In the genomic region with DNA sequence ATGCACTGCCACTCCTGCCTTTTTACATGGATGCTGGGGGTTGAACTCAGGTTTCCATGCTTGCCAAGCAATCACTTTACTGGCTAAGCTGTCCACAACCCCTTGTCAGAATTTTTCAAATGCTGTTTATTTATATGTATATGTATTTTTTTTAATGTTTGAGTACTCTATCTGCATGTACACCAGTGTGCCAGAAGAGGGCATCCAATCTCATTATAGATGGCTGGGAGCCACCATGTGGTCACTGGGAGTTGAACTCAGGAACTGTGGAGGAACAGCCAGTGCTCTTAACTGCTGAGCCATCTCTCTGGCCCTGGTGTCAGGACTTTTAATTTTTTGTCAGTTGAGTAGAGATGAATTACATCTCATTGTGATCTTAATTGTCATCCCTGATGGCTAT, we compare ENCODE assay signal across 21 mouse cellular contexts. TPM values are rescaled to one million over a fixed set of nuclear protein-coding genes. Genes with fewer than 3 reads are reported as not detected.
DNase-seq lines count a peak whose midpoint lies in the region; ATAC-seq and TF ChIP-seq lines count a peak whose summit lies in the region.
"Had no signal": no experiment of that assay in that cellular context is flagged by ENCODE, and none has a peak within 500 bp of the region (broad histone marks: within the 10 kb centered on the region; RNA-seq: fewer than 3 reads in every experiment).

No protein-coding gene starts in this region.

- H3K27me3 ChIP-seq in intestine, postnatal 0 days (replicated peaks; ENCODE audit: control insufficient read depth, insufficient read depth, low read length), result no peaks in the 10 kb centered on the region
- H3K27me3 ChIP-seq in intestine, embryonic 15.5 days (replicated peaks), result no peaks in the 10 kb centered on the region
- H3K27me3 ChIP-seq in thymus, adult 2 months (ENCODE audit: control insufficient read depth, insufficient read depth, low read length), result no peaks in the 10 kb centered on the region
- H3K27me3 ChIP-seq: liver, embryonic 13.5 days had no signal

- no peaks in the 10 kb centered on the region for H3K9me3 ChIP-seq in intestine, postnatal 0 days (ENCODE audit: control insufficient read depth)
- no peaks in the 10 kb centered on the region for H3K9me3 ChIP-seq in intestine, embryonic 15.5 days
- H3K9me3 ChIP-seq: liver, embryonic 13.5 days; midbrain, embryonic 10.5 days had no signal

- intact Hi-C loops in left cerebral cortex, postnatal 14 days (cut with DNase I), result no loop called here

- no peaks in the 10 kb centered on the region for H3K36me3 ChIP-seq in intestine, postnatal 0 days (ENCODE audit: control insufficient read depth, insufficient read depth)
- H3K36me3 ChIP-seq in intestine, embryonic 15.5 days, result no peaks in the 10 kb centered on the region
- no peaks in the 10 kb centered on the region for H3K36me3 ChIP-seq in thymus, adult 2 months (ENCODE audit: control insufficient read depth, insufficient read depth, low read length)

- ATAC-seq in intestine, postnatal 0 days, result no peak
- no peak for ATAC-seq in intestine, embryonic 15.5 days
- ATAC-seq: forebrain, postnatal 0 days; hindbrain, embryonic 16.5 days had no signal

- H3K9ac ChIP-seq in intestine, postnatal 0 days (ENCODE audit: low read depth, low read length), result no peak overlapping the region
- H3K9ac ChIP-seq in intestine, embryonic 15.5 days, result no peak overlapping the region
- H3K9ac ChIP-seq: forebrain, postnatal 0 days; liver, embryonic 13.5 days had no signal

- TF ChIP-seq POLR2A in thymus, adult 2 months (IDR thresholded peaks at IDR 0.05; ENCODE audit: control insufficient read depth, extremely low read depth, insufficient read depth, low read length, poor library complexity), result no peak

- H3K4me1 ChIP-seq in intestine, postnatal 0 days (replicated peaks; ENCODE audit: control insufficient read depth, insufficient read depth, low read length), result no peaks in the 10 kb centered on the region
- H3K4me1 ChIP-seq in intestine, embryonic 15.5 days (replicated peaks), result no peaks in the 10 kb centered on the region
- H3K4me1 ChIP-seq in thymus, adult 2 months (replicated peaks; ENCODE audit: control insufficient read depth, insufficient read depth, low read length), result no peaks in the 10 kb centered on the region
- H3K4me1 ChIP-seq: liver, embryonic 13.5 days; midbrain, embryonic 10.5 days had no signal

- H3K27ac ChIP-seq in intestine, postnatal 0 days (ENCODE audit: low read depth, low read length), result no peak overlapping the region
- H3K27ac ChIP-seq in intestine, embryonic 15.5 days, result no peak overlapping the region
- no peak overlapping the region for H3K27ac ChIP-seq in thymus, adult 2 months (ENCODE audit: control insufficient read depth, insufficient read depth, low read length)
- H3K27ac ChIP-seq: liver, embryonic 13.5 days; midbrain, embryonic 10.5 days had no signal

- peak; percentile 1 for DNase-seq in thymus, adult 2 months
- DNase-seq in thymus, postnatal 0 days (ENCODE audit: low spot score), result no peak
- peak; percentile 5 for DNase-seq in brain, adult 2 months (ENCODE audit: low read depth, low spot score)
- no peak for DNase-seq in retina, postnatal 1 day
- no peak for DNase-seq in left cerebral cortex, postnatal 14 days (ENCODE audit: low spot score in 2 of 2)
- DNase-seq: adrenal gland, adult 8-10 months; cerebellum, postnatal 36 days; forebrain, postnatal 0 days; heart, postnatal 14 days; liver, embryonic 13.5 days had no signal

- peak; percentile 46 for TF ChIP-seq CTCF in intestine, postnatal 0 days (IDR thresholded peaks at IDR 0.05; ENCODE audit: low read depth)
- TF ChIP-seq CTCF in thymus, adult 2 months (IDR thresholded peaks at IDR 0.05; ENCODE audit: borderline replicate concordance, control insufficient read depth, extremely low read depth, insufficient read depth, low read length, poor library complexity), result no peak

- no peak overlapping the region for H3K4me3 ChIP-seq in intestine, postnatal 0 days (ENCODE audit: low read depth, low read length)
- H3K4me3 ChIP-seq in intestine, embryonic 15.5 days (replicated peaks), result no peak overlapping the region
- no peak overlapping the region for H3K4me3 ChIP-seq in thymus, adult 2 months (ENCODE audit: control insufficient read depth, insufficient read depth, low read length)
- H3K4me3 ChIP-seq: liver, embryonic 13.5 days; midbrain, embryonic 10.5 days had no signal

- no peak overlapping the region for H3K4me2 ChIP-seq in intestine, postnatal 0 days (replicated peaks; ENCODE audit: low read depth)
- H3K4me2 ChIP-seq in intestine, embryonic 15.5 days (replicated peaks), result no peak overlapping the region
- H3K4me2 ChIP-seq: liver, embryonic 13.5 days had no signal

RNA-seq across cellular contexts. Expression of a gene that starts 26.5 kb away (rescaled TPM):
- 64.4 and 71.0 TPM in 2 replicates for polyA plus RNA-seq in intestine, postnatal 0 days (2015; fragmentation: Nextera tagmentation; extraction: Ambion mirVana)
- 77.3 and 79.7 TPM in 2 replicates for polyA plus RNA-seq in intestine, embryonic 15.5 days (2015; fragmentation: Nextera tagmentation; extraction: Ambion mirVana)
- 16.8 and 20.6 TPM in 2 replicates for polyA plus RNA-seq in thymus, adult 2 months (2012; rRNA removed)
- 84.8 and 91.9 TPM in 2 replicates for polyA plus RNA-seq in thymus, postnatal 0 days (2015; fragmentation: Nextera tagmentation; extraction: Ambion mirVana)
- 10 to 100 TPM; 37.8 to 42.1 TPM for total RNA-seq in left cerebral cortex, postnatal 14 days (2021)

RNA-seq across cellular contexts. Expression of a gene that starts 27.3 kb away (rescaled TPM):
- polyA plus RNA-seq in intestine, postnatal 0 days (2015; fragmentation: Nextera tagmentation; extraction: Ambion mirVana), result 3.5 and 4.0 TPM in 2 replicates
- polyA plus RNA-seq in intestine, embryonic 15.5 days (2015; fragmentation: Nextera tagmentation; extraction: Ambion mirVana), result 21.5 and 22.4 TPM in 2 replicates
- 6.3 and 9.0 TPM in 2 replicates for polyA plus RNA-seq in thymus, adult 2 months (2012; rRNA removed)
- polyA plus RNA-seq in thymus, postnatal 0 days (2015; fragmentation: Nextera tagmentation; extraction: Ambion mirVana), result 21.7 and 22.0 TPM in 2 replicates
- total RNA-seq in left cerebral cortex, postnatal 14 days (2021), result 1 to 10 TPM in 1 of 2 experiments, under 1 TPM in 1; 0.97 to 1.1 TPM

RNA-seq across cellular contexts. Expression of a gene that starts 47.6 kb away (rescaled TPM):
- not detected in 2 replicates for polyA plus RNA-seq in intestine, postnatal 0 days (2015; fragmentation: Nextera tagmentation; extraction: Ambion mirVana)
- not detected in 2 replicates for polyA plus RNA-seq in intestine, embryonic 15.5 days (2015; fragmentation: Nextera tagmentation; extraction: Ambion mirVana)
- polyA plus RNA-seq in thymus, adult 2 months (2012; rRNA removed), result not detected in 2 replicates
- not detected in 2 replicates for polyA plus RNA-seq in thymus, postnatal 0 days (2015; fragmentation: Nextera tagmentation; extraction: Ambion mirVana)
- total RNA-seq in left cerebral cortex, postnatal 14 days (2021), result under 1 TPM; 0.26 to 0.32 TPM
- total RNA-seq: adrenal gland, adult 8-10 months; forebrain, postnatal 0 days; gastrocnemius, adult 8-10 months; heart, adult 8-10 months; heart, postnatal 14 days; layer of hippocampus, postnatal 10 days had no signal
- polyA plus RNA-seq: embryonic facial prominence, embryonic 11.5 days; kidney, embryonic 14.5 days; liver, embryonic 13.5 days; midbrain, embryonic 10.5 days; urinary bladder, adult 2 months had no signal

RNA-seq across cellular contexts. Expression of a gene that starts 58.2 kb away (rescaled TPM):
- polyA plus RNA-seq in intestine, postnatal 0 days (2015; fragmentation: Nextera tagmentation; extraction: Ambion mirVana), result 0.44 and 0.53 TPM in 2 replicates
- polyA plus RNA-seq in intestine, embryonic 15.5 days (2015; fragmentation: Nextera tagmentation; extraction: Ambion mirVana), result 0.16 and 0.24 TPM in 2 replicates
- 0.04 and 0.14 TPM in 2 replicates for polyA plus RNA-seq in thymus, adult 2 months (2012; rRNA removed)
- polyA plus RNA-seq in thymus, postnatal 0 days (2015; fragmentation: Nextera tagmentation; extraction: Ambion mirVana), result 0.03 TPM in 1 of 2 replicates, not detected in the other
- not detected for total RNA-seq in left cerebral cortex, postnatal 14 days (2021)
- total RNA-seq: forebrain, postnatal 0 days; gastrocnemius, adult 8-10 months; heart, adult 8-10 months; heart, postnatal 14 days; left cerebral cortex, postnatal 36 days had no signal
- polyA plus RNA-seq: embryonic facial prominence, embryonic 11.5 days; forebrain, postnatal 0 days; hindbrain, embryonic 16.5 days; kidney, embryonic 14.5 days; midbrain, embryonic 10.5 days had no signal

Comparison
In these comparisons a context has a peak if more than half of its experiments do, and no peak if none do; other contexts are left out.
1. DNase-seq: peak in thymus, adult 2 months (single experiment) and brain, adult 2 months (single experiment); none in thymus, postnatal 0 days (single experiment), retina, postnatal 1 day (single experiment) and left cerebral cortex, postnatal 14 days (0 of 2).